Mouse (Mus musculus) stomach, postnatal 0 days (tissue): ENCODE data around the gene Adam10. TPM values are rescaled to one million over a fixed set of nuclear protein-coding genes. Genes with fewer than 3 reads are reported as not detected.

Experiments
- ATAC-seq: fragments of 200-750 bp; cut with Nextera tagmentation; 2 replicates; pipeline ENCODE4 v1.8.0; 2017; ENCODE audit not compliant: low FRiP score, low TSS enrichment
- DNase-seq: peaks from one replicate; pipeline ENCODE4 v3.0.0-alpha.2; 2016; ENCODE audit warnings: low spot score
- H3K27ac ChIP-seq: fragments of 300-500 bp; sonication (generic); replicated peaks from 2 replicates; pipeline ENCODE4 v1.5.1; 2014; ENCODE audit warnings: mild to moderate bottlenecking, control low read depth
- H3K27me3 ChIP-seq: fragments of 300-500 bp; sonication (generic); 2 replicates; pipeline ENCODE4 v1.6.1; 2014; ENCODE audit warnings: low read length; ENCODE audit not compliant: control insufficient read depth, insufficient read depth
- H3K36me3 ChIP-seq: fragments of 300-500 bp; sonication (generic); 2 replicates; pipeline ENCODE4 v1.6.1; 2014; ENCODE audit warnings: low read length, mixed read lengths; ENCODE audit not compliant: control insufficient read depth, insufficient read depth
- H3K4me1 ChIP-seq: fragments of 300-500 bp; sonication (generic); replicated peaks from 2 replicates; pipeline ENCODE4 v1.6.1; 2014; ENCODE audit warnings: antibody characterized with exemption; ENCODE audit not compliant: control insufficient read depth, insufficient read depth
- H3K4me2 ChIP-seq: fragments of 300-500 bp; sonication (generic); replicated peaks from 2 replicates; pipeline ENCODE4 v1.6.1; 2014; ENCODE audit warnings: low read depth, mild to moderate bottlenecking, control low read depth, moderate library complexity
- H3K4me3 ChIP-seq: fragments of 300-500 bp; sonication (generic); 2 replicates; pipeline ENCODE4 v1.5.1; 2014; ENCODE audit warnings: low read depth, low read length, control low read depth
- H3K9ac ChIP-seq: fragments of 300-500 bp; sonication (generic); 2 replicates; pipeline ENCODE4 v1.6.1; 2014; ENCODE audit warnings: mild to moderate bottlenecking, low read length, control low read depth, mixed read lengths
- H3K9me3 ChIP-seq: fragments of 300-500 bp; sonication (generic); 2 replicates; pipeline ENCODE4 v1.6.1; 2016; ENCODE audit warnings: low read length; ENCODE audit not compliant: control insufficient read depth
- CTCF ChIP-seq: IDR thresholded peaks from 2 replicates; pipeline ENCODE4 v1.5.1; 2016; ENCODE audit warnings: antibody characterized with exemption, low read depth, mild to moderate bottlenecking, moderate library complexity
- EP300 ChIP-seq: optimal IDR thresholded peaks from 2 replicates; pipeline ENCODE3; 2016; ENCODE audit warnings: antibody characterized with exemption
- WGBS: fragments of 180-500 bp; shearing (Covaris S2); extraction: QIAGEN DNeasy Blood & Tissue Kit; methylation state at CpG from one replicate; pipeline ENCODE4 v1.1.7; 2014; 5-methylcytosine and 5-hydroxymethylcytosine counted together
- polyA plus RNA-seq: library from polyadenylated mRNA; unstranded; fragments of >200 nt; fragmentation: Nextera tagmentation; extraction: Ambion mirVana; gene quantifications from 2 replicates; pipeline ENCODE4 v1.2.1, GENCODE M21; 2015

Gene Adam10
- polyA plus RNA-seq, 1 experiment from 2014 or later, result 48.2 TPM

DNA sequence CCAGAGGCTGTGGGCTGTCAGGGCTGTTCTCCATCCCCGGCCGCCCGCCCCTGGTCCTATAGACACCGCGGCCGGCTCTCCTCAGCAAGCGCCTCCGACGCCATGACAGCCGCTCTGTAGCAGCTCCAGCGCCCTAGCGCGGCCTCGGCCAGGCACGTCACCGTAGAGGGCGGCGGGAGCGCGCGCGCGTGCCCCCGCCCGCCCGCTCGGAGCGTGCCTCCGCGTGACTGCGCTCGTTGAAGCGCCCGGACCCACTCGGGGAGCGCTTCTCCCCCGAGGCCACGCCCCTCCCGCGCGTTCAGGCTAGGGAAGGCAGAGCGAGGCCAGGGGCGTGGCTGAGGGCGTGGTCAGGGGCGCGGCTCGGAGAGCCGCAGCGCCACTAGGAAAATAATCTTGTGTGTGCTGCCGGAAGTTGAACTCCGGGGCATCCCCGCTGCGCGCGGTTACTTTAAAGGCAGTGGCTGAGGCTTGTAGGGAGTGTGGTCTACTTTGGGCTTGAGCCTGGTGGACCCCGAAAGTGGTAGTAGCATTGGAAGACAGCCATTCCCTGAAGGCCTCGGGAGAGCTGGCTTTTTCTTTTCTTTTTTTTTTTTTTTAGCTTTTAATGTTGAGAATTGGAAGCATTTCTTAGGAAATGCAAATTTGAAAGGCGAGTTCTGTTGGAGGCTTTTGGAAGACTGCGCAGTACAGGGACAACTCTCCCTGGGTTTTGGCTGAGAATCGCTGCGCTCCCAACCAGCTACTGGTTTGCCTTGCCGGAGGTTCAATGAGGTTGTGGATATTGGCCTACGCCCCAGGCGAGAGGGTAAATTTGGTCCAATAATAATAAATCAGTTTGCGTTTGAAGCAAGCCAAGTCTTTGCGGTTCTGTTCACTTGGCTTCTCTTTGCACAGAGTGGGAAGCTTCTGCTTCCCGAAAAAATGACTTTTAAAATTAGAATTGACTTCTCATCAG, 21.5 kb upstream of the Adam10 start, which contains the start of gene Mindy2:
Gene Mindy2, minus strand, starts transcription at position 162 of the 955 bp plus-strand sequence.
- DNase-seq (peak; percentile 100), ATAC-seq (peak; percentile 99)
- Histone ChIP-seq H3K4me3 (peak within 1 kb of the TSS; percentile 91), H3K27ac (peak within 1 kb of the TSS; percentile 96), H3K4me1 (no peaks in the 10 kb centered on the region), H3K27me3 (no peaks in the 10 kb centered on the region), H3K4me2 (peak within 1 kb of the TSS; percentile 88), H3K9me3 (no peaks in the 10 kb centered on the region), H3K36me3 (no peaks in the 10 kb centered on the region), H3K9ac (peak within 1 kb of the TSS; percentile 93)
- WGBS, result under 1% methylated on average over 62 of the region's 67 CpGs
- no peak for TF ChIP-seq EP300
- TF ChIP-seq CTCF, result no peak

DNA sequence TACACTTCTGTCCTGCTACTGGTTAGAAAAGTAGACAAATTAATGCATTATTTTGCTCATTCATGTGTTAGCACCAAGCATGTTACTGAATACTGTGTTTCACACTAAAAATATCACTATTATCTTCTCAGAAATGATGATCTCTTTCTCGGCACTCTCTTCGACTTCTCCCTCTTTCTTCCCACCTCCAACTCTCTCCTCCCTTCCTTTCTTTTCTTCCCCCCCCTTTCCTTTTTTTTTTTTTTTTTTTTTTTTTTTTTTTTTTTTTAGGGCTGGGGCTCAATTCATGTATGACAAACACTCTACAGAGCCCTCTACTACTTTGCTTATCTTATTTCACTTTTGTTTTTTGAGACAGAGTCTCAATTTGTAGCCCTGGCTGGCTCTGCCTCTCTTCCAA, 20.5 kb upstream of the Adam10 start:
- Histone ChIP-seq H3K4me2 (no peak overlapping the region), H3K27me3 (no peaks in the 10 kb centered on the region), H3K4me1 (no peaks in the 10 kb centered on the region), H3K4me3 (no peak overlapping the region), H3K27ac (no peak overlapping the region), H3K36me3 (no peaks in the 10 kb centered on the region), H3K9me3 (no peaks in the 10 kb centered on the region), H3K9ac (no peak overlapping the region)
- no peak for DNase-seq
- no peak for TF ChIP-seq CTCF
- no peak for TF ChIP-seq EP300
- no peak for ATAC-seq
- whole genome bisulfite sequencing, result 68% methylated on average over 2 of the region's 2 CpGs

GRCm38 (mm10) chr9:70664847-70665246, 13.9 kb upstream of the Adam10 start:
- no peaks in the 10 kb centered on the region for H3K4me1 ChIP-seq
- no peak for TF ChIP-seq CTCF
- TF ChIP-seq EP300, result no peak
- DNase-seq (no peak), ATAC-seq (no peak)
- WGBS, result 75% methylated on average over 4 of the region's 4 CpGs
- H3K9ac ChIP-seq, result no peak overlapping the region
- no peaks in the 10 kb centered on the region for H3K27me3 ChIP-seq
- H3K4me2 ChIP-seq, result no peak overlapping the region
- H3K27ac ChIP-seq, result no peak overlapping the region
- H3K9me3 ChIP-seq, result no peaks in the 10 kb centered on the region
- H3K4me3 ChIP-seq, result no peak overlapping the region
- H3K36me3 ChIP-seq, result no peaks in the 10 kb centered on the region

- no peak overlapping the region for H3K9ac ChIP-seq
- ATAC-seq (no peak), DNase-seq (no peak)
- H3K36me3 ChIP-seq, result no peaks in the 10 kb centered on the region
- no peaks in the 10 kb centered on the region for H3K4me1 ChIP-seq
- 62% methylated on average over 16 of the region's 16 CpGs for WGBS
- H3K27ac ChIP-seq, result no peak overlapping the region
- no peak overlapping the region for H3K4me2 ChIP-seq
- no peaks in the 10 kb centered on the region for H3K27me3 ChIP-seq
- no peaks in the 10 kb centered on the region for H3K9me3 ChIP-seq
- H3K4me3 ChIP-seq, result no peak overlapping the region
- no peak for TF ChIP-seq EP300
- no peak for TF ChIP-seq CTCF
Measured at GRCm38 (mm10) chr9:70665372-70666145, 13.2 kb upstream of the Adam10 start.

DNA sequence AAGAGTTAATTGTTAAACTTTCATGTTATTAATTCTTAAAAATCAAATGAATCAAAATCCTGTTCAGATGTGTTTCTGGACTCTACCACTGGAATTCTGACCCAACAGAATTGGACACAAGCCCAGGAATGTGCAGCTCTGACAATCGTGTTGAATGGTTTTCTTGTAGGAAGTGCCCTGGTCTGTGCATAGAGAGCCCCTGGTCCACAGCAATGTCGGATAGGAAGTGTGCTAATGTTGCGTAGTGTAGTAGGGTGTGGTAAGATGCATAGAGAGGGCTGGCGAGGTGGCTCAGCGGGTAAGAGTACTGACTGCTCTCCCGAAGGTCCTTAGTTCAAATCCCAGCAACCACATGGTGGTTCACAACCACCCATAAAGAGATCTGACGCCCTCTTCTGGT, 12.0 kb upstream of the Adam10 start:
- Histone ChIP-seq H3K27ac (no peak overlapping the region), H3K9me3 (no peaks in the 10 kb centered on the region), H3K4me1 (no peaks in the 10 kb centered on the region), H3K27me3 (no peaks in the 10 kb centered on the region), H3K4me3 (no peak overlapping the region), H3K36me3 (no peaks in the 10 kb centered on the region), H3K9ac (no peak overlapping the region), H3K4me2 (no peak overlapping the region)
- 66% methylated on average over 7 of the region's 7 CpGs for WGBS
- ATAC-seq (no peak), DNase-seq (no peak)
- no peak for TF ChIP-seq CTCF
- no peak for TF ChIP-seq EP300

- no peak overlapping the region for H3K4me3 ChIP-seq
- no peak overlapping the region for H3K4me2 ChIP-seq
- no peak overlapping the region for H3K9ac ChIP-seq
- no peaks in the 10 kb centered on the region for H3K4me1 ChIP-seq
- H3K27ac ChIP-seq, result no peak overlapping the region
- TF ChIP-seq CTCF (peak; percentile 63), EP300 (no peak)
- H3K36me3 ChIP-seq, result no peaks in the 10 kb centered on the region
- DNase-seq (no peak), ATAC-seq (no peak)
- no peaks in the 10 kb centered on the region for H3K27me3 ChIP-seq
- H3K9me3 ChIP-seq, result no peaks in the 10 kb centered on the region
Measured at GRCm38 (mm10) chr9:70668048-70668447, 10.7 kb upstream of the Adam10 start.
